Mouse (Mus musculus) lung, postnatal 0 days (tissue): ENCODE measurements around the gene Coro1b.

Source experiments
- CTCF ChIP-seq: IDR thresholded peaks from 2 replicates; pipeline ENCODE4 v1.5.1; 2016; ENCODE audit warnings: antibody characterized with exemption, mild to moderate bottlenecking
- EP300 ChIP-seq: IDR thresholded peaks from 2 replicates; pipeline ENCODE4 v1.6.1; 2016; ENCODE audit warnings: antibody characterized with exemption, mild to moderate bottlenecking, control low read depth

DNA sequence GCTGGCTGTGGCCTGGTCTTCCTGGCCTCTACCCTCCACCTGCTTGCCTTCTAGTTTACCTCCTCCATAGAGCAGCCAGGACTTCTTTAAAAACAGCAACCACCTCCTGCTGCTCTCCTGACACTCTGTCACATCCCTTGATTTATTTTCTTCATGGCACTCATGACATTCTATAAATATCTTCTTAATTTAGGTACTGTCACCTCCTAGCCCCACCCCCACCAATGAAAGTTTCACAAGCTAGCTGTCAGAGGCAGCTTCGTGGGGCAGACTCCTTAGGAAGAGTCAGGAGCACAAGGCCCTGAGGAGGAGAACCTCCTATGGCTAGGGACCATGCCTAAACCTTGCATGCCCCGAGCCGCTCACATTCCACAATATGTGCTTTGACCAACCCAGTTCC, 38.9 kb downstream of the Coro1b start:
- no peak for TF ChIP-seq EP300
- TF ChIP-seq CTCF: no peak
